Mouse (Mus musculus) midbrain, embryonic 13.5 days (tissue): Measurements from ENCODE around the gene Prok1. TPM values are rescaled to one million over a fixed set of nuclear protein-coding genes. Genes with fewer than 3 reads are reported as not detected.

Experiments used
- polyA plus RNA-seq: library from polyadenylated mRNA; unstranded; fragments of >200 nt; fragmentation: Nextera tagmentation; extraction: Ambion mirVana; gene quantifications from 2 replicates; pipeline ENCODE4 v1.2.1, GENCODE M21; 2015

The Prok1 gene
- polyA plus RNA-seq, 1 experiment from 2014 or later = not detected

Other genes starting within 250 kb of the Prok1 start
- gene Kcna3, start 203.5 kb downstream of the Prok1 start, polyA plus RNA-seq = 10.1 and 12.5 TPM in 2 replicates
- gene Kcna2, start 138.6 kb downstream of the Prok1 start, polyA plus RNA-seq = 1.1 and 1.2 TPM in 2 replicates
- gene Kcna10, start 56.7 kb downstream of the Prok1 start, polyA plus RNA-seq = not detected in 2 replicates
- 0.27 and 4.2 TPM in 2 replicates for gene Cym, start 18.0 kb downstream of the Prok1 start, polyA plus RNA-seq
- gene A630076J17Rik, start 9.1 kb downstream of the Prok1 start, polyA plus RNA-seq = not detected in 2 replicates
- gene Lamtor5, start 39.2 kb upstream of the Prok1 start, polyA plus RNA-seq = 203 and 216 TPM in 2 replicates
- gene Slc16a4, start 51.5 kb upstream of the Prok1 start, polyA plus RNA-seq = 2.1 and 2.3 TPM in 2 replicates
- gene Rbm15, start 94.0 kb upstream of the Prok1 start, polyA plus RNA-seq = 10.7 and 12.0 TPM in 2 replicates
- 1.4 and 1.8 TPM in 2 replicates for gene Kcnc4, start 219.8 kb upstream of the Prok1 start, polyA plus RNA-seq